Mouse (Mus musculus) bone marrow, adult 2 months (tissue): Measurements from ENCODE around the gene P2ry1.

Experiments used
- CTCF ChIP-seq: fragments of 200-500 bp; IDR thresholded peaks from 2 replicates; pipeline ENCODE4 v1.5.1; 2011; ENCODE audit warnings: low read length, control low read depth; ENCODE audit not compliant: control insufficient read depth, insufficient read depth
- POLR2A ChIP-seq: fragments of 200-500 bp; IDR thresholded peaks from 2 replicates; pipeline ENCODE4 v1.6.1; 2011; ENCODE audit warnings: low read depth, mild to moderate bottlenecking, control low read depth, low read length, borderline replicate concordance; ENCODE audit not compliant: control insufficient read depth

- TF ChIP-seq CTCF (no peak), POLR2A (no peak)
These were observed 43.8 kb upstream of the P2ry1 start for GRCm38 (mm10) chr3:60958769-60959168.
